Mouse (Mus musculus): ENCODE measurements around the gene Ptpa.

DNA sequence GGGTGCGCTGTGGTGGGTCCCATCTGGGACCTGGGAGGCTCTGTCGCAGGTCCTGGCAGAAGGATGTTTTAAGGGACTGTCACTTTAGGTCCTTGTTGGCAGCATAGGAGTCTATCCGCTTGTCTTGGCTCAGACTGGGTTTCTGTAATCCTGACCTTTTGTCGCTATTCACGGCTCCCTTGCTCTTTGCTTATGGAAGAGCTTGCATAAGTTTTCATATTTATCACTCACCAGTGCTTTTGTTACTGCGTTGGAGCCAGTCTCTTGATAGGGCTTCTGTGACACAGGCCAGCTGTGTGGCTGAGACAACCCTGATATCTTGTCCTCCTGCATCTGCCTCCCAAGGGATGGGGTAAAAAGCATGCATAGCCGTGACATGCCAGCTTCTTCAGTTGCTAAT, 36.5 kb upstream of the Ptpa start:
- TF ChIP-seq POLR2A (IDR thresholded peaks at IDR 0.05; ENCODE audit: borderline replicate concordance, extremely low read depth, insufficient read depth, insufficient read length, poor library complexity, severe bottlenecking) (no peak), CTCF (IDR thresholded peaks at IDR 0.05; ENCODE audit: borderline replicate concordance, extremely low read depth, insufficient read depth, insufficient read length) (no peak)
